Mouse (Mus musculus) thymus, adult 2 months (tissue): Measurements from ENCODE around the gene Lrrtm4. TPM values are rescaled to one million over a fixed set of nuclear protein-coding genes. Genes with fewer than 3 reads are reported as not detected.

Source experiments
- DNase-seq: peaks from one replicate; pipeline ENCODE4 v3.0.0; 2021
- H3K27ac ChIP-seq: fragments of 200-500 bp; 2 replicates; pipeline ENCODE4 v1.5.1; 2012; ENCODE audit warnings: low read length, control low read depth; ENCODE audit not compliant: control insufficient read depth, insufficient read depth
- H3K27me3 ChIP-seq: fragments of 200-500 bp; 2 replicates; pipeline ENCODE4 v1.6.1; 2012; ENCODE audit warnings: mild to moderate bottlenecking, low read length, moderate library complexity, mixed read lengths; ENCODE audit not compliant: control insufficient read depth, insufficient read depth
- H3K36me3 ChIP-seq: fragments of 200-500 bp; 2 replicates; pipeline ENCODE4 v1.6.1; 2012; ENCODE audit warnings: mild to moderate bottlenecking, low read length, moderate library complexity; ENCODE audit not compliant: control insufficient read depth, insufficient read depth
- H3K4me1 ChIP-seq: fragments of 200-500 bp; replicated peaks from 2 replicates; pipeline ENCODE4 v1.6.1; 2012; ENCODE audit warnings: low read length; ENCODE audit not compliant: control insufficient read depth, insufficient read depth
- H3K4me3 ChIP-seq: fragments of 200-500 bp; 2 replicates; pipeline ENCODE4 v1.5.1; 2012; ENCODE audit warnings: mild to moderate bottlenecking, low read length, control low read depth, moderate library complexity; ENCODE audit not compliant: control insufficient read depth, insufficient read depth
- CTCF ChIP-seq: fragments of 200-500 bp; IDR thresholded peaks from 2 replicates; pipeline ENCODE4 v1.5.1; 2012; ENCODE audit warnings: mild to moderate bottlenecking, control low read depth, low read length, moderate library complexity, borderline replicate concordance; ENCODE audit not compliant: control insufficient read depth, poor library complexity, insufficient read depth; ENCODE audit errors: extremely low read depth
- POLR2A ChIP-seq: fragments of 200-500 bp; IDR thresholded peaks from 2 replicates; pipeline ENCODE4 v1.6.1; 2012; ENCODE audit warnings: mild to moderate bottlenecking, low read length, control low read depth, moderate library complexity; ENCODE audit not compliant: control insufficient read depth, poor library complexity, insufficient read depth; ENCODE audit errors: extremely low read depth
- WGBS: fragments of 180-500 bp; shearing (Covaris S2); methylation state at CpG from one replicate; pipeline ENCODE4 v1.1.7; 2018; 5-methylcytosine and 5-hydroxymethylcytosine counted together
- polyA plus RNA-seq: library from polyadenylated mRNA; depleted of rRNA; stranded (reverse); fragments of >200 nt; gene quantifications from 2 replicates; pipeline ENCODE4 v1.2.3, GENCODE M21; 2012

Lrrtm4 gene
- polyA plus RNA-seq, 1 experiment, result not detected

- 98% methylated on average over 2 of the region's 2 CpGs for WGBS
- Histone ChIP-seq H3K27me3 (no peaks in the 10 kb centered on the region), H3K4me1 (no peaks in the 10 kb centered on the region), H3K27ac (no peak overlapping the region), H3K36me3 (no peaks in the 10 kb centered on the region), H3K4me3 (no peak overlapping the region)
- no peak for DNase-seq
- TF ChIP-seq POLR2A (no peak), CTCF (no peak)
Measured at GRCm38 (mm10) chr6:80553398-80553797, 534.7 kb downstream of the Lrrtm4 start.

DNA sequence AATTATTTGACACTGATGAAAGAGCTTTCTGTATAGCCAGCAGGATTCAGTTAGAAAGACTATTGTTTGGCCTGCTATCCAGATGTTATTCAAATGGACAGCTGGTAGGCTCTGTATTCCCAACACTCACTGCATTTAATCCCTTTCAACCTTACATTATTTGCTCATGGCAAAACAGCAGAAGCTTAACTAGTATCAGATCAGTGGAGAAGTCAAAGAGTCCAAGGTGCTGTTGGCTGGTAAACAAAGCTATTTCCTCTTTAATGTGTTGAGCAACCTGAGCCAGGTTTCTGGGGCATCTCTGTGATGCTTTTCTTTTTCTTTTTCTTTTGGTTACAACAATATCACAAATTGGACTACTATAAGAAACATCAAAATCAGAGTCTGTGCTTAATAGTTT lies 536.3 kb downstream of the Lrrtm4 start:
- H3K36me3 ChIP-seq, result no peaks in the 10 kb centered on the region
- TF ChIP-seq CTCF (no peak), POLR2A (no peak)
- DNase-seq, result no peak
- H3K27ac ChIP-seq, result no peak overlapping the region
- no peaks in the 10 kb centered on the region for H3K4me1 ChIP-seq
- no peak overlapping the region for H3K4me3 ChIP-seq
- no peaks in the 10 kb centered on the region for H3K27me3 ChIP-seq

GRCm38 (mm10) chr6:80577227-80577626 lies 558.5 kb downstream of the Lrrtm4 start:
- no peaks in the 10 kb centered on the region for H3K36me3 ChIP-seq
- H3K27me3 ChIP-seq, result no peaks in the 10 kb centered on the region
- 90% methylated on average over 2 of the region's 2 CpGs for WGBS
- TF ChIP-seq CTCF, result no peak
- no peak for TF ChIP-seq POLR2A
- no peaks in the 10 kb centered on the region for H3K4me1 ChIP-seq
- DNase-seq, result no peak
- no peak overlapping the region for H3K27ac ChIP-seq
- no peak overlapping the region for H3K4me3 ChIP-seq

DNA sequence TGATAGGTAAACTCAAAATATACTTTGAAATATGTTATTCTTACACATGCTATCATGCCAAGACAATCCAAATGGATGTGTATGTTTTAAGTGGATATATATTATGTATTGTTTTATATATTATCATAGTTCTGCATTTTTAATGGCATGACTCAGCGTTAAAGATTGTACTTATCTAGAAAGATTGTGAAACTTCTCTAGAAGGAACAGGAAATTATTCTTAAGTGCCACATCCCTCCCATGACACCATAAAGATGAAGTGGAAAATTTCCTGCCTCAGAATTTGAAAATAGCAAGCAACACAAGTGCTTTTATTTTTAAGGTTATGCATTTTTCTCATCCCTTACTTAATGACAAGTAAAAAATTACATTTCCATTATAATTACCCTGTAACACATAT lies 563.5 kb downstream of the Lrrtm4 start:
- WGBS, result 4% methylated on average over 1 of the region's 1 CpGs
- TF ChIP-seq POLR2A (no peak), CTCF (no peak)

GRCm38 (mm10) chr6:80589776-80590175 lies 571.1 kb downstream of the Lrrtm4 start:
- 84% methylated on average over 1 of the region's 1 CpGs for WGBS
- Histone ChIP-seq H3K36me3 (no peaks in the 10 kb centered on the region), H3K27ac (no peak overlapping the region), H3K27me3 (no peaks in the 10 kb centered on the region), H3K4me3 (no peak overlapping the region), H3K4me1 (no peaks in the 10 kb centered on the region)
- TF ChIP-seq CTCF (no peak), POLR2A (no peak)
- no peak for DNase-seq

More for the DNA sequence above, 563.5 kb downstream of the Lrrtm4 start:
- no peaks in the 10 kb centered on the region for H3K4me1 ChIP-seq
- H3K27ac ChIP-seq, result no peak overlapping the region
- no peaks in the 10 kb centered on the region for H3K36me3 ChIP-seq
- H3K4me3 ChIP-seq, result no peak overlapping the region
- H3K27me3 ChIP-seq, result no peaks in the 10 kb centered on the region
- no peak for DNase-seq

- 93% methylated on average over 2 of the region's 2 CpGs for WGBS
- H3K4me1 ChIP-seq, result no peaks in the 10 kb centered on the region
- no peak for DNase-seq
- H3K27me3 ChIP-seq, result no peaks in the 10 kb centered on the region
- TF ChIP-seq POLR2A, result no peak
- no peak for TF ChIP-seq CTCF
- H3K36me3 ChIP-seq, result no peaks in the 10 kb centered on the region
- no peak overlapping the region for H3K27ac ChIP-seq
- no peak overlapping the region for H3K4me3 ChIP-seq
Measured at GRCm38 (mm10) chr6:80619508-80619907, 600.8 kb downstream of the Lrrtm4 start.

- H3K4me1 ChIP-seq, result no peaks in the 10 kb centered on the region
- no peaks in the 10 kb centered on the region for H3K36me3 ChIP-seq
- no peaks in the 10 kb centered on the region for H3K27me3 ChIP-seq
- no peak for DNase-seq
- no peak overlapping the region for H3K27ac ChIP-seq
- H3K4me3 ChIP-seq, result no peak overlapping the region
- TF ChIP-seq POLR2A, result no peak
- no peak for TF ChIP-seq CTCF
- WGBS, result 94% methylated on average over 6 of the region's 6 CpGs
Measured at GRCm38 (mm10) chr6:80622676-80623334, 604.1 kb downstream of the Lrrtm4 start.
